Mouse (Mus musculus) CD8-positive naive resting alpha-beta T cell, adult 2 months (primary cell): Measurements from ENCODE around the gene Mtfr1l.
"Not testable (repeated sequence)": the region's sequence is repeated elsewhere in the genome, so short reads cannot be mapped to it uniquely, and the experiment has no call there.

Source experiments
- DNase-seq, 2 experiments: peaks; one replicate each; pipeline ENCODE4 v3.0.0; 2022; ENCODE audit warnings: low read depth in 2 of 2, low spot score in 2 of 2

The Mtfr1l gene

DNA sequence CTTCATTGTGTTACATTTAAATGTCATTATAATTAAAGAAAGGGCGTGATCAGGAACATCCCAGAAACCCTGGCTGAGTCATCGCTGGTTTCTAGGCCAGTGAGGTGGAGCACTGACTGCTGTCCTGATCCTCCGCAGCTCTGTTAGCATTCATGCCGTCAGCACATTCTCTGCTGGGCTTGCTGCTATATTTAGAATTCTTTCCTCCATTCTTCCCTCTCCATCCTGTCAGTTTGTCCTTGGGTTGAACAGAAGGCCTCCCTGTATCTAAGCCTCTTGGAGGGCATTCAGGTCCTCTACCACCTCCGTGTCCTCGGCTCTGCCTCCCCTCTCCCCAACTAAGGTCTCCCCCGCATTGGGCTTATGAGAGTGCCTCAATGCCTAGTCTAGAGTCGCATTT, 18.2 kb downstream of the Mtfr1l start:
- DNase-seq = no peak

- no peak for DNase-seq
Measured at GRCm38 (mm10) chr4:134515614-134516013, 19.6 kb downstream of the Mtfr1l start.

- DNase-seq = no peak
Measured at GRCm38 (mm10) chr4:134514309-134514930, 20.8 kb downstream of the Mtfr1l start.

- DNase-seq = no peak
Measured at GRCm38 (mm10) chr4:134512798-134513197, 22.4 kb downstream of the Mtfr1l start.

DNA sequence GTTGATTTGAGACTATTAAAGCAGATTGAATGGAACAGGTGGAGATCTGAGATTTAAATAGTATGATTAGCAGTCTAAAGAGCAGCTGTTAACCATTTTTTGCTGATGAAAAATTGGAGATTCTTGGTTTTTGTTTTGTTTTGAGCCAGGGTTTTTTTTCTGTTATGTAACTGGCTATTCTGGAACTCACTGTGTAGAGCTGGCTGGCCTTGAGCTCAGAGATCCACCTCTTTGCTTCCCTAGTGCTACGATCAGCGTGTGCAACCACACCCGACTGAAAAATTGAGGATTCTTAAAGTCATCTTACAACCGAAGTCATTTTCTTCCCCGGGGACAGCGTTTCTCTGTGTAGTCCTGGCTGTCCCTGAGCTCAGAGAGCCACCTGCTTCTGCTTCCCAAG, 23.5 kb downstream of the Mtfr1l start:
- DNase-seq = no peak

GRCm38 (mm10) chr4:134510845-134511411, 24.3 kb downstream of the Mtfr1l start, which contains the start of gene Aunip:
TSS of gene Aunip (plus strand) at chr4:134510999.
- DNase-seq = peak; percentile 38 to 51

- DNase-seq = no peak
Measured at GRCm38 (mm10) chr4:134510396-134510795, 24.8 kb downstream of the Mtfr1l start.

DNA sequence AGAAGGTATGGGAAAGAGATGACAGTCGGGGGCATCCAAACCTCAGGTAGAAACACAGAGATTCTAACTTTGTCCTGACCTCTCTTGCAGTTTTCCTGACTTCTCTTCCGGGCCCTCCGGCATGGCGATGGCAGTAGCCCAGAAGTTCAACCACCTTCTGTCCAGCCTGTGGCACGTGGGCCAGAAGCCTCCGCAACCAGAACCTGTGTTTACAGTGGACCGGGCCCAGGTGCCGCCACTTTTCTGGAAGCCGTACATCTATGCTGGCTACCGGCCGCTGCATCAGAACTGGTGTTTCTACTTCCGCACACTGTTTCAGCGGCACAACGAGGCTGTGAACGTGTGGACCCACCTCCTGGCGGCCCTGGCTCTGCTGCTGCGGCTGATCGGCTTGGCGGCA, 28.5 kb downstream of the Mtfr1l start:
- DNase-seq = no peak

DNA sequence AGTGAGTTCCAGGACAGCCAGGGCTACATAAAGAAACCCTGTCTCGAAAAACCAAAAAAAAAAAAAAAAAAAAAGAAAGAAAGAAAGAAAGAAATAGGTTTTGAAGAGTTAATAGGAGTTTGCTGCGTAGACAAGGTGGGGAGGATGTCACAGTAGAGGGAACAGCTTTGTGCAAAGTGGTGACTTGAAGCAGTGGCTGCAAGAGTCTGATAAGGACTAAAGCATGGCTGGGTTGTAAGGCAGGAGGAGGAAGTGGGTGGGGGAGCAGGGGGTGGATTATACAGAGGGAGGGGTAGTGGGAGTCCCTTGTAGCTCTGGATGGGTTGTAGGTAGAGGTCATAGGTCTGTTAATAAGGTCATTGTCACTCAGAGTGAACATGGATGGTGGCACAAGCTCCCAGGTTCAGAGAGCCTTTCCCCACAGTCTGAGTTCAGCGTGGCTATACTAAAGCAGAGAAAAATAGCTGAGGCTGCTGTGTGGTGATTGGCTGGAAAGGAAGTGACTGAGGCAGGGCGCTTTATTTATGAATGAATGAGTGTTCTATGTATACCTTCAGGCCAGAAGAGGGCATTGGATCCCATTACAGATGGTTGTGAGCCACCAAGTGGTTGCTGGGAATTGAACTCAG, 29.1 kb downstream of the Mtfr1l start:
- DNase-seq = no peak

DNA sequence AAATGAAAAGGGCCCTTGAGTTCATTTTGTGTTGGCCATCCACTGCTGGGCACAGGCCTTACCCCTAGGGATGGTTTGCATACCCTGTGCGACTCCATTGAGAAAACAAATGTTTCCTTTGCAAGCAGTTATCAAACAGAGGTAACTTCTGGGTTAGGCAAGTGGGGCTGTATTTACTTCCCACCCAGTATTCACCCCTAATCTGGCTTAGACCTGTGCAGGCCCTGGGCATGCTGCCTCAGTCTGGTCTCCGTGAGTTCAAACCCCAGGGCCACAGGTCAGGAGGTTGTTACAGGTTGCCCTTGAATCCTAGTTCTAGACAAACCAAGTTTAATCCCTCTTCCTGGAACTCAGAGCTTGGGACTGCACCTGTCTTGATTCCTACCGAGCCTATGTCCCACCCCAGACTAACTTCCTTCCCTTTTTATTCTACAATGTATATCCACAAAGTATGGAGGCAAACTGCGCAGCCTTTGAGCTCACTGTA, 29.8 kb downstream of the Mtfr1l start:
- DNase-seq = no peak

- no peak for DNase-seq
Measured at GRCm38 (mm10) chr4:134503686-134504357, 31.4 kb downstream of the Mtfr1l start.

DNA sequence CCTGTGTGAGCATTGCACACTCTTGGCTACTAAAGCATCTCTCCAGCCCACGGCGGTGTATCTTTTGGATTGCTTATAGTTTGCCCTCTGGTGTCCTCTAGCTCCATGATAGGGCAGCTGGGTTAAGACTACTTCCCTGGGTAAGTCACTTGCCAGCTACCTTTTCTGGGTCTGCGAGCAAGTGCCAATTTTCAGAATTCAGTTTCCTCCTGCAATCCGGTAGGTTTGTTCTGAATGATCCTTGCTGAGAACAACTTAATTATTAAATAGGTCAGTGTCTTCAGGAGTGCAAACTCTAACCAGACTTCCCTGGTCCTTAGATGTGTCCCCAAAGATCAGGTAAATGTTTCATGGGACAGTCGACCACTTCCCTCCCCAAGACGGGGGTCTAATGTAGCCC, 34.1 kb downstream of the Mtfr1l start:
- no peak for DNase-seq

- DNase-seq = not testable (repeated sequence)
Measured at GRCm38 (mm10) chr4:134498983-134499382, 36.2 kb downstream of the Mtfr1l start.

GRCm38 (mm10) chr4:134497986-134498731, 37.0 kb downstream of the Mtfr1l start:
- DNase-seq = no peak

- DNase-seq = no peak
Measured at GRCm38 (mm10) chr4:134497223-134497622, 38.0 kb downstream of the Mtfr1l start.

DNA sequence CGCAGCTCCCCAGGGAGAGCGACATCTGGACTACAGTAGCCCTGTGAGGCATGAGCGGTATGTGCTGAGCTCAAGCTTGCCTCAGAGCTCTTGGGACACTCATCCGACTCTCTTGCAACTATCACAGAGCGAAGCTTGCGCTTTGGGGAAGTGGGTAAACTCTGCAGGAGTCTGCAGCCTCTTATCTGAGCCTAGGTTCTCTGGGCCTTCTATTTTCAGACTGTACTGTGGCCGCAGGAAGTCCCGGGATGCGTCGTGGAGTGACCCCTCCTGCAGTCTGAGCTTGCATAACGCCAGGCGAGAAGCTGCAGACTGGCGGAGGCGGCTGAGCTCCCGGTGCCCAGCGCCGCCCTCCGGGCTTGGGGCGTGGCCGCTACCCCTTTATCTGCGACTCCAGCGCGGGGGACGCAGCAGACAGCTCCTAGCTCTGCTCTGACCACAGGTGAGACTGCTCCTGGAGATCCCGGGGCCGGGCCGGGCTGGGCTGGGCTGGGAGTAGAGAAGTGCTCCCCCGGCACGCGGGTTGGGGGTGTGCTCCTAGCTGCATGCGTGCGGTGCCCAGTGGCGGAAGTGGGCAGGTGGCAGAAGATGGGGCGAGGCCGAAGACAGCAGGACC, 38.5 kb downstream of the Mtfr1l start, which contains the start of gene Paqr7:
Gene Paqr7, plus strand, starts transcription at position 103 of the 616 bp plus-strand sequence.
- no peak for DNase-seq

DNA sequence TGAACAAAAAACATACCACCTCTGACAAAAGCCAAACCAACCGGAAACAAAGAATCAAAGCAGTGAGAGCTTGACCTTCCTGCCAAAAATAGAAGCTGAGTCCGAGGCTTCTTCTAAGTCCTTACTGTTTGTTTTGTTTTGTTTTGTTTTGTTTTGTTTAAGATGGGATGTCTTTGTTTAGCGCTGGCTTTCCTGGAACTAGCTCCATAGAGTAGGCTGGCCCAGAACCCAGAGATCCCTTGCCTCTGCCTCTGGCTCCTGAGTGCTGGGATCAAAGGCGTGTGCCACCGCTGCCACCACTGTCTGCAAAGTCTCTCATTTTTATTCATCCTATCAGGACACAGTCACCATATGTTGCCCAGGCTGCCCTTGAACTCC, 39.7 kb downstream of the Mtfr1l start:
- DNase-seq = no peak

GRCm38 (mm10) chr4:134494780-134495545, 40.2 kb downstream of the Mtfr1l start:
- DNase-seq = peak; percentile 85 to 91

GRCm38 (mm10) chr4:134494161-134494560, 41.0 kb downstream of the Mtfr1l start:
- DNase-seq = not testable (repeated sequence)

- no peak for DNase-seq
Measured at GRCm38 (mm10) chr4:134491716-134492115, 43.5 kb downstream of the Mtfr1l start.
